Mouse (Mus musculus) thymus, adult 2 months (tissue): ENCODE measurements around the gene Adamts9. TPM values are rescaled to one million over a fixed set of nuclear protein-coding genes. Genes with fewer than 3 reads are reported as not detected.
A peak's percentile ranks its signal among the peaks of the same experiment; 100 is the strongest.

ENCODE experiments used
- DNase-seq: peaks from one replicate; pipeline ENCODE4 v3.0.0; 2021
- H3K27ac ChIP-seq: fragments of 200-500 bp; 2 replicates; pipeline ENCODE4 v1.5.1; 2012; ENCODE audit warnings: low read length, control low read depth; ENCODE audit not compliant: control insufficient read depth, insufficient read depth
- H3K27me3 ChIP-seq: fragments of 200-500 bp; 2 replicates; pipeline ENCODE4 v1.6.1; 2012; ENCODE audit warnings: mild to moderate bottlenecking, low read length, moderate library complexity, mixed read lengths; ENCODE audit not compliant: control insufficient read depth, insufficient read depth
- H3K36me3 ChIP-seq: fragments of 200-500 bp; 2 replicates; pipeline ENCODE4 v1.6.1; 2012; ENCODE audit warnings: mild to moderate bottlenecking, low read length, moderate library complexity; ENCODE audit not compliant: control insufficient read depth, insufficient read depth
- H3K4me1 ChIP-seq: fragments of 200-500 bp; replicated peaks from 2 replicates; pipeline ENCODE4 v1.6.1; 2012; ENCODE audit warnings: low read length; ENCODE audit not compliant: control insufficient read depth, insufficient read depth
- H3K4me3 ChIP-seq: fragments of 200-500 bp; 2 replicates; pipeline ENCODE4 v1.5.1; 2012; ENCODE audit warnings: mild to moderate bottlenecking, low read length, control low read depth, moderate library complexity; ENCODE audit not compliant: control insufficient read depth, insufficient read depth
- CTCF ChIP-seq: fragments of 200-500 bp; IDR thresholded peaks from 2 replicates; pipeline ENCODE4 v1.5.1; 2012; ENCODE audit warnings: mild to moderate bottlenecking, control low read depth, low read length, moderate library complexity, borderline replicate concordance; ENCODE audit not compliant: control insufficient read depth, poor library complexity, insufficient read depth; ENCODE audit errors: extremely low read depth
- POLR2A ChIP-seq: fragments of 200-500 bp; IDR thresholded peaks from 2 replicates; pipeline ENCODE4 v1.6.1; 2012; ENCODE audit warnings: mild to moderate bottlenecking, low read length, control low read depth, moderate library complexity; ENCODE audit not compliant: control insufficient read depth, poor library complexity, insufficient read depth; ENCODE audit errors: extremely low read depth
- WGBS: fragments of 180-500 bp; shearing (Covaris S2); methylation state at CpG from one replicate; pipeline ENCODE4 v1.1.7; 2018; 5-methylcytosine and 5-hydroxymethylcytosine counted together
- polyA plus RNA-seq: library from polyadenylated mRNA; depleted of rRNA; stranded (reverse); fragments of >200 nt; gene quantifications from 2 replicates; pipeline ENCODE4 v1.2.3, GENCODE M21; 2012; rRNA removed

Gene Adamts9
- polyA plus RNA-seq = 4.5 and 4.7 TPM in 2 replicates

DNA sequence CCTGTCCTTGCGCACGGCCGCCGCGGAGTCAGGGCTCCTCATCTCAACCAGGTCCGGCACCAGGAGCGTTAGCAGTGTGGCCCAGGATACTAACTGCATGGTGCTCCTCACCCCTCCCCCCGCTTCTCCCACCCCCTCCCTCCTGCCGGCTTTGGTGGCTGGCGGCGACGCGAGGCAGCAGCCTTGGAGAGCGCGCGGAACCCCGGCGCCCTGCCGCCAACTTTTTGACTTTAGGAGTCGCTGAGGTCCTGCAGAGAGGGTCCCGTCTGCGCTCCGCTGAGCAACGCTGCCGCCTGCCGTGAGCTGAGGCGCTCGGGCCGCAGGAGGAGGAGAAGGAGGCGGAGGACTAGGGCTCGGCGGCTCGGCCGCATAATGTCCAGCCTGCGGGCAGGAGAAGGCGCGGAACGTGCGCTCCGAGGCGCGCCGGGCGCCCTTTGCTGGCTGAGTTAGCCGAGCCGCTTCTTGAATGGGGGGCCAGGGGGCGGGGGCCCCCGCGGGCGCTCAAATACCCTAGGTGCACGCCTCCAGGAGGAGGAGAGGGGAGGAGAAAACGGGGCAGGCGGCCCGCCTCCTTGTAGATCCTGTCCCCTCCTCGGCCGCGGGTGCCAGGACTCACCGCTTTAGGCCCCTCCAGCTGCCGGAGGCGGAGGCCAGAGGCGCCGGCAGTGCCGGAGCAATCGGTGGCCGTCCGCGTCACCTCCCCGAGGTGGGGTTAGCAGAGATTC is at the start of gene Adamts9:
Adamts9 (minus strand) TSS at position 436 of the 725 bp plus-strand sequence.
- Histone ChIP-seq H3K36me3 (no peaks in the 10 kb centered on the region), H3K27ac (no peak within 1 kb of the TSS), H3K27me3 (no peaks in the 10 kb centered on the region; the same call in 1 of the 2 replicates), H3K4me1 (no peaks in the 10 kb centered on the region), H3K4me3 (peak within 1 kb of the TSS; percentile 12; the same call in 1 of the 2 replicates)
- TF ChIP-seq POLR2A (no peak), CTCF (no peak)
- DNase-seq = peak; percentile 9
- WGBS = 1% methylated on average over 64 of the region's 68 CpGs

DNA sequence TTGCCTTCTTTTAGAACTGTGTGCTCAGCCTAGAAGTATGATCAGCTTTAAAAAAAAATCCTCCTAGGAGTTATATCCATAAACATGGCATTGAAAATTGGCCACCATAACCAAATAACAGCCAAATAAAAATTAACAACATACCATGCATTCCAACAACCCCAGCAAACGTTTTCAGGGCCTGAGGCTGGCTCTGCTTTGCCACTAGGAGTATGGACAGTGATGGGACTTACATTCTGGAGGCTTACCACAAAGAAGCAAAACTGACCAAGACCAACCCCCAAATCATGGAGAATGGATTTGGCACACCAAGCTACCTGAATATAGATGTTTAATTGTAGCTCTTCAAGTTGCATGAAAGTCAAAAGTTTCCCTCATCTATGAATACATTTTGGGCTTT is 48.3 kb upstream of the Adamts9 start:
- 42% methylated on average over 1 of the region's 1 CpGs for WGBS
- Histone ChIP-seq H3K4me3 (no peak overlapping the region), H3K36me3 (no peaks in the 10 kb centered on the region), H3K27me3 (no peaks in the 10 kb centered on the region), H3K4me1 (no peaks in the 10 kb centered on the region), H3K27ac (no peak overlapping the region)
- no peak for DNase-seq
- no peak for TF ChIP-seq POLR2A
- TF ChIP-seq CTCF = no peak

DNA sequence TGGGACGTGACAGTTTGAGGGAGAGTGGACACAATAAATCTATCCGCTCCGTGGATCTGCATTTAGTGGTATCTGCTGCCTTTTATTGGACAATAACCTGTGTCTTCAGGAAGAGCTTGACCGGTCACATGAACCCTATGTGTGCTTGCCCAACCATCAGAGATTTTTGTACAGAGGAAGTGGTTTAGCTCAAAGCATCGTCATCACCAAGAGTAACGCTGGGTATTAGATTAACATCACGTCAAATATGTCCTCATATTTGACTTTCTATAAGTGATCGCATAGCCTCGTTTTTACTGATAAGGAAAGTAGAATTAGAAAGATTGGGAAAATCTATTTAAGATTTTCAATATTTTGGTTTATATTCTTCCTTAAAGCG is 45.3 kb upstream of the Adamts9 start:
- TF ChIP-seq CTCF = no peak
- TF ChIP-seq POLR2A = no peak
- Histone ChIP-seq H3K4me1 (no peaks in the 10 kb centered on the region), H3K4me3 (no peak overlapping the region), H3K27ac (no peak overlapping the region), H3K27me3 (no peaks in the 10 kb centered on the region), H3K36me3 (no peaks in the 10 kb centered on the region)
- no peak for DNase-seq
- 50% methylated on average over 10 of the region's 10 CpGs for WGBS

DNA sequence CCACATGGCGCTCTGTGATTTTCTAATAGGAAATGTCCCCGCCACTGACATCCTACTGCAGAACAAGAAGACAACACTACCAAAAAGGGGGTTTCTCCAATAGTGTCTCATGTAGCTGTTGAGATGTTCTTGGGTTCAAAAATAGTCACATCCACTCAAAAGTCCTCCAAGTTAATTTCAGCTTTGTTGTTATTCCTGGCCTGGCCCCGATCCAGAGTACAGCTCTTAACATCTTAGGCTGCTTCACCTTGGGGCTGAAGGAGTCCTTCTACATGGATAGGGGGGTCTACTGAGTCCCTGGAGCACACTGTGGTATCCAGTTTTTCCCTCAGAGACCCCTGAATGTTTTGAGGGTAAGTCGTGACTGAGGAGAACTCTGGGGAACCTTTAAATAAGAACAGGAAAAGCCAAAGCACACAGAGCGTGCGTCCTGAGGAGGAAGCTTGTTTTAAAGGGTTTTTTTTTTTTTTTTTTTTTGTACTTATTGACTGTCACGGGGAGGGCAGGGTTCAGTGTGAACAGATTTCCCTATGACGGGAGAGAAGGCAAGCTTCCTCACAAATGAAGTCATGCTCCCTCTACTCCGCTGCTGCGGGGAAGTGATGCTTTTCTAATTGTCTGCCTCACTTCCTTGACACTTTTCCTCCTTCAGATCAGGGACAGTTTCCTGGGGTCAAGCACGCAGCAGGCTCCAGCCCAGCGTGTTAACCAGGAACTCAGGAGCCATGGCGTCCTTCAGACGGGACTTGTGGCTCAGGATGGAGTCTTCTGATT is 44.7 kb upstream of the Adamts9 start:
- no peak for DNase-seq
- Histone ChIP-seq H3K4me3 (no peak overlapping the region), H3K27ac (no peak overlapping the region), H3K36me3 (no peaks in the 10 kb centered on the region), H3K27me3 (no peaks in the 10 kb centered on the region), H3K4me1 (no peaks in the 10 kb centered on the region)
- TF ChIP-seq CTCF (no peak), POLR2A (no peak)
- 29% methylated on average over 14 of the region's 14 CpGs for WGBS

DNA sequence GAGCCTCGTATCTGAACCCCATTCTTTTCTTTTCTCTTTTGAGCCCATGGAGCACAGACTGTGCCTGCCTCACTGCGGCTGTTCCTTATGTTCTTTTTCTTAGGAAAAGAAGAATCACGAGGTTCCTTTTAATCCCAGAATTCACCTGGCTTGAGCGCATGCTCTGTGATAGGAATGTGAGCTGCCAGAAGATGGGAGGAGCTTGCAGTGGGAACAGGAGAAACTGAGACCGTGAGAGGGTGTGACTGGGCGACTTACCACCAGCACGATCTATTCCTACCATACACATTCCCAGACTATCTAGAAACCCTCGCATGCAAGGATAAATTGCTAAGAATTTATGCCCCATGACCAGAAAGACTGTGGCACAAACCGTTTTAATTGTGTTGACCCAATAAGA is 44.1 kb upstream of the Adamts9 start:
- no peak overlapping the region for H3K4me3 ChIP-seq
- no peak for DNase-seq
- TF ChIP-seq CTCF (no peak), POLR2A (no peak)
- no peaks in the 10 kb centered on the region for H3K36me3 ChIP-seq
- no peaks in the 10 kb centered on the region for H3K27me3 ChIP-seq
- no peaks in the 10 kb centered on the region for H3K4me1 ChIP-seq
- no peak overlapping the region for H3K27ac ChIP-seq
- 90% methylated on average over 9 of the region's 9 CpGs for WGBS

DNA sequence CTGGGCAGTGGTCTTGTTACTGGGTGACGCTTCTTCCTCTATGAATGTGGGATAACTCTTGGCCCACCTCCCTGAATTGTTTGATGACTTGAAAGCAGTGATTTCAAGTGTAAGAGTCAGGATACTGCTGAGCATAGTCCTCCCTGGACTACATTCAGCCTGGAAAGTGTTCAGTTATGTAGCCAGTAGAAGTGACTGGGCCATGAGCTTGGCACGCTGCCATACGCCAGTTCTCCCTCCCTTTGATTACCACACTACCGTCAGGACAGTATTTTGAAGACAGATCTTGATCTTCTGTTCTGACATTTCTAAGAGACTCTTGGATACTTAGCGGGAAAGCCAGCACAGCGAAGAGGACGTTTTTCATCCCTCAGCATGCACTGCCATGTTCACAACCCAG is 40.1 kb upstream of the Adamts9 start:
- H3K36me3 ChIP-seq = no peaks in the 10 kb centered on the region
- DNase-seq = no peak
- H3K27me3 ChIP-seq = no peaks in the 10 kb centered on the region
- H3K27ac ChIP-seq = no peak overlapping the region
- no peaks in the 10 kb centered on the region for H3K4me1 ChIP-seq
- WGBS = 91% methylated on average over 7 of the region's 7 CpGs
- no peak overlapping the region for H3K4me3 ChIP-seq
- TF ChIP-seq CTCF = no peak
- TF ChIP-seq POLR2A = no peak
